In the genomic region with DNA sequence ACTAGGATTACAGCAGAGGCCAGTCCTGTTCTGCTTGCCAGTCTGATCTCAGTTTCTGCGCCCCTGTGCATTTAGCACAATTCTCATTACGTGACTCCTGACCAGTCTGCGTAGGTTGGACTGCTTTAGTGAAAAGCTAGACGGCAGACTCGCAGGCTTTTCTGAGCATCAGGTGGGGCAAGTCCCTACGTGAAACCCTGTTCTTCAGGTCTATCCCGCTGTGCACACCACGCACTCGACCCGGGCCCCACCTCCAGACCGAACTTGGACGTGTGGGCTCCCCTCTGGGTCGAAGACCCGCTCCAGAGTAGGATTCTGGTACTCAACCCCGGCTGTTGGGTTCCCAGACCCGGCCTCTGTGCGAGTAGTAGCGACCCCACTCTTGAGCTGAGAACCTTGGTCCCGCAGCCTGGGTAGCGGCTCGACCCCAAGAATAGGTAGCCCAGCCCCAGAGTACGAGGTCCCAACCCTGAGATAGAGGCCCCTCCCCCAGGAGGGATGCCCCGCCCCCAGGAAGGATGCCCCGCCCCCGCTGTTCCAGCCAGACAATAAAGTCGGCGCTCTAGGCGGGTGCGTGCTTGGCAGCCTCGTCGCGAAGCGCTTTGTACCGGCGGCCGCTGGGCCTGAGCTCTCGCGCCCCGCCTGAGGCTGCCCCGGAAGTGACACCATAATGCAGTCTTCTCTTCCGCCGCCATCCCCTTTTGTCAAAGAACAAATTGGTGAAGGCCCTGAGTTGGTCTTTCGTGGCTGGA, we compare ENCODE assay signal across 8 mouse cellular contexts. TPM values are rescaled to one million over a fixed set of nuclear protein-coding genes. Genes with fewer than 3 reads are reported as not detected.
DNase-seq lines count a peak whose midpoint lies in the region; ATAC-seq and TF ChIP-seq lines count a peak whose summit lies in the region.

No protein-coding gene starts in this region.

- H3K4me2 ChIP-seq in neural tube, embryonic 14.5 days (ENCODE audit: low read depth, low read length) = peak overlapping the region; percentile 78

- H3K9me3 ChIP-seq in E14TG2a.4 (ENCODE audit: low read length) = no peaks in the 10 kb centered on the region
- no peaks in the 10 kb centered on the region for H3K9me3 ChIP-seq in neural tube, embryonic 14.5 days (ENCODE audit: control insufficient read depth, low read length)

- H3K27ac ChIP-seq in layer of hippocampus, adult 2 months = peak overlapping the region; percentile 92
- H3K27ac ChIP-seq in neural tube, embryonic 14.5 days (ENCODE audit: low read depth, low read length) = peak overlapping the region; percentile 90

- H3K36me3 ChIP-seq in E14TG2a.4 (ENCODE audit: insufficient read depth, low read length) = no peaks in the 10 kb centered on the region
- no peaks in the 10 kb centered on the region for H3K36me3 ChIP-seq in neural tube, embryonic 14.5 days (ENCODE audit: control insufficient read depth, insufficient read depth, low read length)

- H3K9ac ChIP-seq in neural tube, embryonic 14.5 days (replicated peaks; ENCODE audit: low read depth, low read length) = peak overlapping the region; percentile 59

- no peak for TF ChIP-seq CTCF in E14TG2a.4 (conservative IDR thresholded peaks at IDR 0.05; ENCODE audit: low read length)
- peak; percentile 64 for TF ChIP-seq CTCF in layer of hippocampus, adult 2 months (conservative IDR thresholded peaks at IDR 0.05)

- peak overlapping the region; percentile 83 for H3K4me3 ChIP-seq in E14TG2a.4 (replicated peaks; ENCODE audit: low read length)
- H3K4me3 ChIP-seq in layer of hippocampus, adult 2 months = peak overlapping the region; percentile 63
- H3K4me3 ChIP-seq in neural tube, embryonic 14.5 days (ENCODE audit: low read depth, low read length) = peak overlapping the region; percentile 35

- WGBS in neural tube, embryonic 14.5 days = 1% methylated on average over 43 of the region's 43 CpGs

- peaks cover 1% of the 10 kb centered on the region; the same call in 1 of the 2 replicates for H3K27me3 ChIP-seq in E14TG2a.4 (ENCODE audit: insufficient read depth, low read length)
- no peaks in the 10 kb centered on the region for H3K27me3 ChIP-seq in neural tube, embryonic 14.5 days (ENCODE audit: control insufficient read depth, insufficient read depth, low read length)

- ATAC-seq in hematopoietic stem cell, adult 5-6 weeks (replicated peaks in 1 of 2; ENCODE audit: insufficient read depth in 1 of 2, low FRiP score in 2 of 2, low TSS enrichment in 1 of 2, low read depth in 1 of 2, poor library complexity in 2 of 2, severe bottlenecking in 2 of 2) = peak; percentile 83 to 87
- ATAC-seq in neural tube, embryonic 14.5 days (ENCODE audit: low read depth) = peak; percentile 98

- DNase-seq in cerebellum, adult 8-10 months = peak; percentile 72
- DNase-seq in frontal cortex, adult 2 months (ENCODE audit: extremely low spot score in 1 of 2, low spot score in 1 of 2) = peak; percentile 57 to 74
- peak; percentile 76 to 81 for DNase-seq in layer of hippocampus, adult 2 months (ENCODE audit: low spot score in 2 of 2)
- peak; percentile 86 to 91 for DNase-seq in lung, adult 18-20 months
- DNase-seq in telencephalon, adult 2 months (ENCODE audit: low read depth, low spot score) = peak; percentile 38

- peaks cover 29% of the 10 kb centered on the region for H3K4me1 ChIP-seq in E14TG2a.4 (replicated peaks; ENCODE audit: low read depth, low read length)
- no peaks in the 10 kb centered on the region for H3K4me1 ChIP-seq in neural tube, embryonic 14.5 days (ENCODE audit: control insufficient read depth, insufficient read depth, low read length)

RNA-seq across cellular contexts. Expression of a gene that starts 23.0 kb away (rescaled TPM):
- polyA plus RNA-seq in frontal cortex, adult 2 months (2012; rRNA removed) = 21.9 and 22.1 TPM in 2 replicates
- total RNA-seq in hematopoietic stem cell, adult 5-6 weeks (2017) = 71.9 and 79.2 TPM in 2 replicates
- 10 to 100 TPM; 39.8 to 45.1 TPM for total RNA-seq in layer of hippocampus, adult 2 months (2021)
- 88.0 and 115 TPM in 2 replicates for polyA plus RNA-seq in neural tube, embryonic 14.5 days (2014; fragmentation: Nextera tagmentation; extraction: Ambion mirVana)

RNA-seq across cellular contexts. Expression of a gene that starts 36.8 kb away (rescaled TPM):
- 13.4 and 15.2 TPM in 2 replicates for polyA plus RNA-seq in frontal cortex, adult 2 months (2012; rRNA removed)
- total RNA-seq in hematopoietic stem cell, adult 5-6 weeks (2017) = 5.5 and 7.2 TPM in 2 replicates
- total RNA-seq in layer of hippocampus, adult 2 months (2021) = 10 to 100 TPM; 19.8 to 22.9 TPM
- 53.3 and 65.2 TPM in 2 replicates for polyA plus RNA-seq in neural tube, embryonic 14.5 days (2014; fragmentation: Nextera tagmentation; extraction: Ambion mirVana)

RNA-seq across cellular contexts. Expression of a gene that starts 51.7 kb away (rescaled TPM):
- polyA plus RNA-seq in frontal cortex, adult 2 months (2012; rRNA removed) = 17.3 and 20.1 TPM in 2 replicates
- total RNA-seq in hematopoietic stem cell, adult 5-6 weeks (2017) = 24.3 and 33.7 TPM in 2 replicates
- total RNA-seq in layer of hippocampus, adult 2 months (2021) = 10 to 100 TPM; 23.9 to 29.3 TPM
- 38.9 and 39.8 TPM in 2 replicates for polyA plus RNA-seq in neural tube, embryonic 14.5 days (2014; fragmentation: Nextera tagmentation; extraction: Ambion mirVana)

Comparison
In these comparisons a context has a peak if more than half of its experiments do, and no peak if none do; other contexts are left out.
1. Peak in every context shown above with its lines: DNase-seq, ATAC-seq, H3K4me3 ChIP-seq and H3K27ac ChIP-seq.
2. DNase-seq: peak in every context shown above with its lines; median percentile 88 in lung, adult 18-20 months; 78 in layer of hippocampus, adult 2 months; 72 in cerebellum, adult 8-10 months; 66 in frontal cortex, adult 2 months; 38 in telencephalon, adult 2 months.